Mouse (Mus musculus) cerebellum, postnatal 14 days (tissue): ENCODE results near the gene AU022252.
"Not testable (repeated sequence)": the region's sequence is repeated elsewhere in the genome, so short reads cannot be mapped to it uniquely, and the experiment has no call there.

Experiments
- DNase-seq, 2 experiments: peaks; one replicate each; pipeline ENCODE4 v3.0.0; 2021; ENCODE audit warnings: mixed read lengths in 2 of 2

AU022252 gene

GRCm38 (mm10) chr4:119232410-119233255 lies at the start of gene AU022252, which contains the start of gene P3h1:
TSS of gene AU022252 (minus strand) at chr4:119232712.
TSS of gene P3h1 (plus strand) at chr4:119232915.
- DNase-seq: peak; percentile 99 to 100

DNA sequence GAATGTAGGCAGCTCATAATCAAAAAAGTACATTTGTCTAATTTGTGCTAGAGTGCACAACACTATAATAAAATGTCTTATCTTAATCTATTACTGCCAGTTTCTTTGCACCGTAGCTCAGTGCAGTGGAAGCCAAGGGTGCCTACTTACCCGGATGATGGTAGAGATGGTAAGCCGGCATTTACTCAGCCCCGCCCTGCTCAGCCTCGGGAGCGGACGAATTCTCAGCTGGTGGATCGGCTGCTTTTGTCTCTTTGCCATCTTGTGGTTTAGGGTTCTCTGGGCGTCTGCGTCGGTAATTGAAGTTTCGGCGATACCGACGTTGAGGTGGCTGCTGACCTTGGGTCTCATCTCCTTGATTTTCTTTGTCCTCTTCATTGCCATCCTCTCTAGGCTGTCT lies 46.3 kb upstream of the AU022252 start:
- DNase-seq: not testable (repeated sequence)

DNA sequence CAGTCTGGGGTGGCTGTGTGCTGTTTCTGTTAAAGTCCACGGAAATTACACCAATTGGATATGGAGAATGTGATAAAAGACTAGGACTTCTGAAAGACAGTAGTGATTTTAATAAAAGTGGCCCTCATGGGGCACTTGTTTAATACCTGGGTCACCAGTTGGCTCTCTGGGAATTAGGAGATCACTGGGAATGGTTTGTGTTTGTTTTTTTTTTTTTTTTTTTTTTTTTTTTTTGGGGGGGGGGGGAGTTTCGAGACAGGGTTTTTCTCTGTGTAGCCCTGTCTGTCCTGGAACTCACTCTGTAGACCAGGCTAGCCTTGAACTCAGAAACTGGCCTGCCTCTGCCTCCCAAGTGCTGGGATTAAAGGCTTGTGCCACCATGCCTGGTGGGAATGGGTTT lies 43.2 kb upstream of the AU022252 start:
- no peak for DNase-seq

DNA sequence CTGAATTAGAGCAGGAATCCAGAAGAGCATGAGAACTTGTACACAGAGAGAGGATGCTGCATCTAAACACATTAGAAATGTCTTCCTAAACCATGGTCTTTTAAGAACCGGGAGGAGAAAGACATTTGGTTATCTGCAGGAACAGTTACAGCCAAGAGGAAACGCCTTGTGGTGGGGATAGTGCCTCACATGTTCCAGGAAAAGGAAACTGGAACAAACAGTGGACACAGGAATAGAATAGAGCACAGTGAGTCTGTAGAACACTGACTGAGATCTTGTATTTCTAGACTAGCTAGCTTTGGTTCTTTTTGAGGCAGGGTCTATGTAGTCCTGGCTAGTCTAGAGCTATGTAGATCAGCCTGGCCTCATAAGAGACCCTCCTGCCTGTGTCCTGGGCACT lies 42.7 kb upstream of the AU022252 start:
- DNase-seq: no peak

DNA sequence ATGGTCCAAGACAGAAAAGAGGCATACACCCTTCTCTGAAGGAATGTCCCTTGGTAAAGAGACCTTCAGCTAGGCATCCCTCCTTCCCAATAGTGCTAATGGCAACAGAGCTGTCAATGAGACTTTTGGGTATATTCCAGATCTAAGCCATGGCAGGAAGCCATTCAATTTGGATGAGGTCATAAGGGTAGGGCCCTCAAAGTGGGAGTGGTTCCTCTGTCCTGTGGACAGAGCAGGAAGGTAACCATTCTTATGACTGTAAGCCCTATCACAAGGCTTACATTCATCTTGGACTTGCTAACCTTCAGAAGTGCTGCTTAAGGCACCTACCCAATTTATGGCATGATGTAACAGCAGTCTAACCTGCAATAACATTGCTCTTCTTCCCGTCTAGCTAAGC lies 42.1 kb upstream of the AU022252 start:
- no peak for DNase-seq

GRCm38 (mm10) chr4:119266606-119267005 lies 34.1 kb upstream of the AU022252 start:
- DNase-seq: no peak

DNA sequence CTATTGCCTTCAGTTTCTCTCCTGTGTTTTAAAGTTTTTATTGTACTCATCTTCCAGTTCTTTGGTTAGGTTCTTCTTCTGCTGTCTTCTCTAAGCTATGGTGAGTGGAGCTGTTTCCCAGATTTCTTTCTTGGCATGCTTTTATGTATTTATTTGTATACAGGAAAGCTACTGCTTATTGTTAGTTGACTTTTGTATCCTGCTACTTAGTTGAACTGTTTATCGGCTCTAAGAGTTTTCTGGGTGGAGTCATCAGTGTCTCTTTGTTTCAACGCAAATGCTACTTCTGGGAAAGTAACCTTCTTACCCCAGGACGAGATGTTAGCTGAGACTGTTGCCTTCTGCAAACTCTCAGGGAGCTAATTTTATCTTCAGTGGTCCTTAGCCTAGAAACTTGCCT lies 30.9 kb upstream of the AU022252 start:
- DNase-seq: no peak

DNA sequence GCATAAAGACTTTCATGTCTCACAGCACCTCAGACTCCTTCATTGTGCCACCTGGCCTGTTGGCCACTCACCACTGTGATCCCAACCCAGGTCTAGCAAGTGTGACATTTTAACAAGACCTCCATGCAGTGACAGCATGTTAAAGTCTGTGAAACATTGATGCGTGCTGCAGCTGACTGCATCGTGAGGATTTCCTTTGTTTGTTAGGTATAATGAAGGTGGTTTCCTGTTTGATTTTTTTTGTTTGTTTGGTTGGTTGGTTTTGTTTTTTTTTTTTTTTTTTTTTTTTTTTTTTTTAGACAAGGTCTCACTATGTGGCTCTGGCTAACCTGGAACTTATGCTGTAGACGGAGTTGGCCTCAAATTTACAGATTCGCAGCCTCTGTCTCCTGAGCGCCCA lies 30.0 kb upstream of the AU022252 start:
- no peak for DNase-seq

DNA sequence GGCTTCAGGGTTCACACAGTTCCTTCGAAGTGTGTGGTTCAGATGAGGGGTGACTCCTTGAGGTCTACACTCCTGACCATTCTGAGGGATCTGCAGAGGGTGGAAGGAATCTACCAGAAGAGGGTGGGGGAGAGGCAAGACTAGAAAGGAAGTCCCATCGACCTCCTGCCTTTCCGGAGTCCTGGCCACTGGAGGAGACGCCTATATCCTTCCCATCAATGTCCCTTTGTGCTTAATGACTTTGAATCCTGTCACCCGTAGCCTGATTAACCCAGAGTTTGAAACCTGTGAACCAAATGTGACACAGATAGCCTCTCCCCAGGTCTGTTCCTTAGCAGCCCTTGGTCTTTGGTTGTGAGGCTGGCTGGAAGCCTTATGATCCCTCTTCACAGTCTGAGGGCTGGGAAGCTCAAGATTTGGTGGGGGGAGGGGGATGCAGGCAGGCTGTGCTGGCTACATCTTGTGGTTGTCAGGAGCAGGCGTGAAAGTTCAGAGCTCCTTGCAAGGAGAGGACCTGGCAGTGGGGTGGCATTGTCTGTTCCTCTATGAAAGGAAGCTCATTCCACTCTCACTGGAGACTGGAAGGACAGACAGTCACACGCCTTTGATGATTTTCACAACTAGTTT lies 28.7 kb upstream of the AU022252 start:
- no peak for DNase-seq

DNA sequence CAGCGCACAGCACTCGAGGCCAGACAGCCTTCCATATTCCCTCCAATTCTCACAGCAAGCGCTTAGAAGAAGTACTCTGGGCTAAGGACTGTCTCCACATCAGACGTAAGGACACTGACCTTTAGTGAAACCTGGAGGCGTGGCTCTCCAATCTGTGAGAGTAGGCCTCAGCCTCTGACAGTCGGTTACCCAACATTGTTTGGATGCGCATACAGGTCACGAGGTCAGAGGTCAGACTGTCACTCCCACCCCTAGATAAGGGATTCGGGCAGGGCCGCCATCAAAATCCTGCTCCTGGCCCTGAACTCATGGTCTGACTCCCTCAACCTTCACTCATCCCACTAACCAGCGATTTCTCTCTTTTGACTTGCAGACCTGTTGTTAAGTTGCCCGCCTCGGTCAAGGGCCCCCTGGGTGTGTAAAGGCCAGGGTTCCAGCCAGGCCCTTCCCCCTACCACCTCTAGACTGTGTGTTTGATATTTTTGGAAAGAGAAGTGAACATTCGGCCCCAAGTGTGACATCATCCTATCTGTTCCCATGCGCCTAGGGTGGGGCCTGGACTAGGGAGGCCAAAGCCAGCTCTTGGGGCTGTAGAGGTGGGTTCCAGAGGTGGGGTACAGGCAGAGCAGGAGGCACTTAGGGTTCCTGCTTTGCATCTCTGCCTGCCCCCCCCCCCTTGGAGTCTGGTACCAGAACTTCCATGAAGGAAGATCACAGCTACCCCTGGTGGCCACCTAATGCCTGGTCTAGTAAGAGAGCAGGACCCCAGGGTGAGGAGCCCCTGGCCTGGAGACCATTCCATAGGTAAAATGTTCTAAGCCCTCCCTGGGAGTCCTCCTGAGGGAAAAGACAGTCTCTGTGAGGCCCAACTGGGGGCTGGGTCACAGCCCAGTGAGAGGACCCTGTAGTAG lies 27.1 kb upstream of the AU022252 start:
- DNase-seq: no peak

DNA sequence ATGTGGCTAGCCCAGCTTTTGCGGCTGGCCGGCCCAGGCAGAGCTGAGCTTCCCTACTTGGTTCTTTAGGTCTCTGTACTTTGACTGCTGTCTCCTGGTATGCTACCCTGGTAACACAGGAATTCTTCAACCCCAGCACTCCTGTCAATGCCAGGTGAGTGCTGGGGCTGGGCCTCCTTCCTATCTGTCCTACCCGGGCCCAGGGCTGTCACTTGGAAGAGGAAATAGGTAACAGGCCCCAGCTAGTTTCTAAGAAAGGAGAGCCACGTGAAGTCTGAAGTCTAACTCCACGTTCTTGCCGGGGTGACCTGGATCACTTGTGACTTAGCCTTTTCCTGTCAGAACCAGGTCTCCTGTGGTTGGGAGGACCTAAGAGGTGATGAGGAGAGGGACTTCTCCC lies 24.6 kb upstream of the AU022252 start:
- DNase-seq: no peak

DNA sequence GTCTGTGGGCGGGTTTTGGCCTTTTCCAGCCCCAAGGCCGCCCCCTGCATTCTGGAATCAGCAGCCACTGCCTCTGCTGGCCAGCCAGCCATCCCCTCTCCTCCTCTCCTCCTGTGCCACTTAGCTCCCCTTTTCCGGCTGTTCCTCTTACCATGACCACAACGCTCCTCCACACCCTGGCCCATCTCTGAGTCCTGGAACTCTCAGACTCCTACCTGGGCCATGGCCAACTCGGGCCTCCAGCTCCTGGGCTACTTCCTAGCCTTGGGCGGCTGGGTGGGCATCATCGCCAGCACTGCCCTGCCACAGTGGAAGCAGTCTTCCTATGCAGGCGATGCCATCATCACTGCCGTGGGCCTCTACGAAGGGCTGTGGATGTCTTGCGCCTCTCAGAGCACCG lies 22.8 kb upstream of the AU022252 start, which contains the start of gene Cldn19:
Cldn19 (plus strand) TSS at position 64 of the 400 bp plus-strand sequence.
- DNase-seq: peak in 1 of 2 experiments; percentile 34

GRCm38 (mm10) chr4:119254012-119254618 lies 21.6 kb upstream of the AU022252 start:
- DNase-seq: peak; percentile 38 to 50

GRCm38 (mm10) chr4:119252025-119252808 lies 19.7 kb upstream of the AU022252 start:
- DNase-seq: no peak

GRCm38 (mm10) chr4:119248407-119248965 lies 16.0 kb upstream of the AU022252 start:
- DNase-seq: peak; percentile 49 to 64

GRCm38 (mm10) chr4:119247462-119248235 lies 15.1 kb upstream of the AU022252 start:
- peak; percentile 53 to 65 for DNase-seq

- no peak for DNase-seq
Observed at GRCm38 (mm10) chr4:119246688-119247225, 14.2 kb upstream of the AU022252 start.

DNA sequence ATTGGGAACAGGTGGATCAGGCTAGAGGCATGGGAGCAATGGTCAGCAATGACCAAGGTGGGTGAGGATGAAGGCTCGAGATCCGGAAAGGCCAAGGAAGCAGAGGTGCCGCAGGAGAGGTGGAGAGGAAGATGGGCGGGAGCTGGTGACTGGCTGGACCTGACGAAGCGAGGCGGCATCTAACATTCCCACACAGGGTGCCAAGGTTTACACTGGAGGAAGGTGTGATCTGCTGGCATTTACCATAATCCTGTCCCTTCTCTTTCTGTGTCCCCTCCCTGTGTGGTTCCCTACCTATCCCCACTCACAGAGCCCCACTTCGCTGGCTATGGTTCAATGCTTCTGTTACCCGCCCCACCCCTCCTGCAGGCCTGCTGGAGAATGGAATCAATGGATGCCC lies 13.4 kb upstream of the AU022252 start:
- DNase-seq: no peak

- DNase-seq: peak; percentile 43 to 51
Observed at GRCm38 (mm10) chr4:119245556-119245955, 13.0 kb upstream of the AU022252 start.
